Mouse (Mus musculus) liver, postnatal 0 days (tissue): Measurements from ENCODE around the gene Dennd4b.

ENCODE experiments used
- CTCF ChIP-seq: sonication (generic); IDR thresholded peaks from 2 replicates; pipeline ENCODE4 v1.5.1; 2016; ENCODE audit warnings: antibody characterized with exemption, low read depth
- EP300 ChIP-seq: IDR thresholded peaks from 2 replicates; pipeline ENCODE4 v1.6.1; 2016; ENCODE audit warnings: antibody characterized with exemption, low read depth, mild to moderate bottlenecking

GRCm38 (mm10) chr3:90258521-90258920 is 6.5 kb upstream of the Dennd4b start:
- TF ChIP-seq CTCF (no peak), EP300 (peak; percentile 82)
